Mouse (Mus musculus): ENCODE data around the gene Gm4177. TPM values are rescaled to one million over a fixed set of nuclear protein-coding genes. Genes with fewer than 3 reads are reported as not detected.

Gm4177 gene
- not detected in 4 replicates for total RNA-seq (2023)

GRCm38 (mm10) chr7:21796628-21797027 lies at the start of gene Gm4177:
Gm4177 (minus strand) TSS chr7:21796728.

GRCm38 (mm10) chr7:21844167-21844566 lies 47.6 kb upstream of the Gm4177 start, which contains the start of gene Gm5725:
Gm5725 (minus strand) TSS chr7:21844267.

GRCm38 (mm10) chr7:21832051-21832450 lies 35.5 kb upstream of the Gm4177 start, which contains the start of gene Vmn1r135:
Vmn1r135 (plus strand) TSS chr7:21832351.

GRCm38 (mm10) chr7:21761375-21761774 lies 35.2 kb downstream of the Gm4177 start, which contains the start of gene Gm4175:
Gm4175 (minus strand) TSS chr7:21761475.

Other genes with a start within 250 kb of the Gm4177 start
- gene Vmn1r132, start 182.6 kb downstream of the Gm4177 start, total RNA-seq (2023), result not detected in 4 replicates
- not detected in 4 replicates for gene Gm4175, start 35.3 kb downstream of the Gm4177 start, total RNA-seq (2023)
- not detected in 4 replicates for gene Vmn1r135, start 35.6 kb upstream of the Gm4177 start, total RNA-seq (2023)
- gene Gm5725, start 47.5 kb upstream of the Gm4177 start, total RNA-seq (2023), result not detected in 4 replicates
- gene Gm5891, start 124.6 kb upstream of the Gm4177 start, total RNA-seq (2023), result not detected in 4 replicates
- not detected in 4 replicates for gene Vmn1r137, start 197.9 kb upstream of the Gm4177 start, total RNA-seq (2023)
- not detected in 4 replicates for gene Vmn1r138, start 232.2 kb upstream of the Gm4177 start, total RNA-seq (2023)